Mouse (Mus musculus): ENCODE data around the gene Hdac10. TPM values are rescaled to one million over a fixed set of nuclear protein-coding genes. Genes with fewer than 3 reads are reported as not detected.

The Hdac10 gene
- polyA plus RNA-seq, 1 experiment: 4.6 TPM

GRCm38 (mm10) chr15:89173906-89174214 lies 45.4 kb upstream of the Hdac10 start:
- Histone ChIP-seq H3K36me3 (ENCODE audit: control insufficient read depth, insufficient read depth, low read length, poor library complexity, severe bottlenecking) (no peaks in the 10 kb centered on the region), H3K4me3 (ENCODE audit: low read depth, low read length) (peak overlapping the region; percentile 72), H3K27me3 (ENCODE audit: control insufficient read depth, insufficient read depth, low read length, poor library complexity, severe bottlenecking) (no peaks in the 10 kb centered on the region), H3K27ac (ENCODE audit: insufficient read depth, low read length) (no peak overlapping the region), H3K9me3 (replicated peaks; ENCODE audit: control insufficient read depth, insufficient read depth, low read length, poor library complexity, severe bottlenecking) (no peaks in the 10 kb centered on the region), H3K4me1 (ENCODE audit: control insufficient read depth, insufficient read depth, low read length) (peaks cover 21% of the 10 kb centered on the region), H3K9ac (ENCODE audit: low read depth, poor library complexity, severe bottlenecking) (peak overlapping the region; percentile 70)
- TF ChIP-seq POLR2A (IDR thresholded peaks at IDR 0.05; ENCODE audit: insufficient read depth, low read length): no peak
- peak; percentile 78 for TF ChIP-seq EP300 (IDR thresholded peaks at IDR 0.05; ENCODE audit: insufficient read depth, low read depth, low read length)

- Histone ChIP-seq H3K4me1 (ENCODE audit: control insufficient read depth, insufficient read depth, low read length) (peaks cover 22% of the 10 kb centered on the region), H3K9me3 (replicated peaks; ENCODE audit: control insufficient read depth, insufficient read depth, low read length, poor library complexity, severe bottlenecking) (no peaks in the 10 kb centered on the region), H3K27me3 (ENCODE audit: control insufficient read depth, insufficient read depth, low read length, poor library complexity, severe bottlenecking) (no peaks in the 10 kb centered on the region), H3K9ac (ENCODE audit: low read depth, poor library complexity, severe bottlenecking) (peak overlapping the region; percentile 70), H3K27ac (ENCODE audit: insufficient read depth, low read length) (no peak overlapping the region), H3K36me3 (ENCODE audit: control insufficient read depth, insufficient read depth, low read length, poor library complexity, severe bottlenecking) (no peaks in the 10 kb centered on the region), H3K4me3 (ENCODE audit: low read depth, low read length) (peak overlapping the region; percentile 72)
- TF ChIP-seq CTCF (IDR thresholded peaks at IDR 0.05; ENCODE audit: low read depth, low read length): no peak
- TF ChIP-seq POLR2A (IDR thresholded peaks at IDR 0.05; ENCODE audit: insufficient read depth, low read length): no peak
- no peak for TF ChIP-seq EP300 (IDR thresholded peaks at IDR 0.05; ENCODE audit: insufficient read depth, low read depth, low read length)
Observed at GRCm38 (mm10) chr15:89173024-89173905, 44.8 kb upstream of the Hdac10 start.

GRCm38 (mm10) chr15:89172276-89172935 lies 43.9 kb upstream of the Hdac10 start:
- Histone ChIP-seq H3K4me3 (ENCODE audit: low read depth, low read length) (peak overlapping the region; percentile 72), H3K4me1 (ENCODE audit: control insufficient read depth, insufficient read depth, low read length) (peaks cover 20% of the 10 kb centered on the region), H3K9me3 (replicated peaks; ENCODE audit: control insufficient read depth, insufficient read depth, low read length, poor library complexity, severe bottlenecking) (no peaks in the 10 kb centered on the region), H3K9ac (ENCODE audit: low read depth, poor library complexity, severe bottlenecking) (peak overlapping the region; percentile 70), H3K27me3 (ENCODE audit: control insufficient read depth, insufficient read depth, low read length, poor library complexity, severe bottlenecking) (no peaks in the 10 kb centered on the region), H3K27ac (ENCODE audit: insufficient read depth, low read length) (no peak overlapping the region), H3K36me3 (ENCODE audit: control insufficient read depth, insufficient read depth, low read length, poor library complexity, severe bottlenecking) (peaks cover under 1% of the 10 kb centered on the region; the same call in 1 of the 2 replicates)
- TF ChIP-seq CTCF (IDR thresholded peaks at IDR 0.05; ENCODE audit: low read depth, low read length) (no peak), POLR2A (IDR thresholded peaks at IDR 0.05; ENCODE audit: insufficient read depth, low read length) (no peak), EP300 (IDR thresholded peaks at IDR 0.05; ENCODE audit: insufficient read depth, low read depth, low read length) (no peak)

- Histone ChIP-seq H3K9me3 (replicated peaks; ENCODE audit: control insufficient read depth, insufficient read depth, low read length, poor library complexity, severe bottlenecking) (no peaks in the 10 kb centered on the region), H3K4me3 (ENCODE audit: low read depth, low read length) (no peak overlapping the region), H3K36me3 (ENCODE audit: control insufficient read depth, insufficient read depth, low read length, poor library complexity, severe bottlenecking) (peaks cover 9% of the 10 kb centered on the region), H3K27ac (ENCODE audit: insufficient read depth, low read length) (no peak overlapping the region), H3K9ac (ENCODE audit: low read depth, poor library complexity, severe bottlenecking) (no peak overlapping the region), H3K4me1 (ENCODE audit: control insufficient read depth, insufficient read depth, low read length) (peaks cover 16% of the 10 kb centered on the region), H3K27me3 (ENCODE audit: control insufficient read depth, insufficient read depth, low read length, poor library complexity, severe bottlenecking) (no peaks in the 10 kb centered on the region)
- TF ChIP-seq EP300 (IDR thresholded peaks at IDR 0.05; ENCODE audit: insufficient read depth, low read depth, low read length) (no peak), POLR2A (IDR thresholded peaks at IDR 0.05; ENCODE audit: insufficient read depth, low read length) (no peak), CTCF (IDR thresholded peaks at IDR 0.05; ENCODE audit: low read depth, low read length) (no peak)
Observed at GRCm38 (mm10) chr15:89171526-89172051, 43.1 kb upstream of the Hdac10 start.

DNA sequence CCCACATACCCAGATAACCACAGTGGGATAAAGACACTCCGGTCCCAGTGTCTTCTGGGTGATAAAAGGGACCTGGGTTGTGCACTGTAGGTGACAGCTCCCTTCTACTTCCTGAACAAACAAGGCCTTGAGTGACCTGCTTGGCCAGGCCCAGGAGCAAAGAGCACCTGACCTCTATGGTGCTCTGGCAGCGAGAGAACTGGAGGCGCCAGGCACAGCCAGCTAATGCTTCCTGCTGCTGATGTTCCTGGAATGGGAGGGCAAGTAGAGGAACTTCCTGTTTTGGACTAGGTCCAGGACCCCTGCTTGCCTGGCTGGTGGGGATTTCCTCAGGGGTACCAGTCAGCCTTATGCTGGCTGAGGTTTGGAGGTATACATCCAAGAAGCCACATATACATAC lies 41.6 kb upstream of the Hdac10 start:
- Histone ChIP-seq H3K27me3 (ENCODE audit: control insufficient read depth, insufficient read depth, low read length, poor library complexity, severe bottlenecking) (no peaks in the 10 kb centered on the region), H3K9me3 (replicated peaks; ENCODE audit: control insufficient read depth, insufficient read depth, low read length, poor library complexity, severe bottlenecking) (no peaks in the 10 kb centered on the region), H3K9ac (ENCODE audit: low read depth, poor library complexity, severe bottlenecking) (no peak overlapping the region), H3K27ac (ENCODE audit: insufficient read depth, low read length) (no peak overlapping the region), H3K4me3 (ENCODE audit: low read depth, low read length) (no peak overlapping the region), H3K36me3 (ENCODE audit: control insufficient read depth, insufficient read depth, low read length, poor library complexity, severe bottlenecking) (peaks cover 22% of the 10 kb centered on the region), H3K4me1 (ENCODE audit: control insufficient read depth, insufficient read depth, low read length) (peaks cover 10% of the 10 kb centered on the region)
- TF ChIP-seq POLR2A (IDR thresholded peaks at IDR 0.05; ENCODE audit: insufficient read depth, low read length) (no peak), CTCF (IDR thresholded peaks at IDR 0.05; ENCODE audit: low read depth, low read length) (no peak), EP300 (IDR thresholded peaks at IDR 0.05; ENCODE audit: insufficient read depth, low read depth, low read length) (no peak)

GRCm38 (mm10) chr15:89169431-89169830 lies 40.9 kb upstream of the Hdac10 start:
- Histone ChIP-seq H3K9me3 (replicated peaks; ENCODE audit: control insufficient read depth, insufficient read depth, low read length, poor library complexity, severe bottlenecking) (no peaks in the 10 kb centered on the region), H3K36me3 (ENCODE audit: control insufficient read depth, insufficient read depth, low read length, poor library complexity, severe bottlenecking) (peaks cover 26% of the 10 kb centered on the region), H3K4me3 (ENCODE audit: low read depth, low read length) (no peak overlapping the region), H3K4me1 (ENCODE audit: control insufficient read depth, insufficient read depth, low read length) (peaks cover 8% of the 10 kb centered on the region), H3K9ac (ENCODE audit: low read depth, poor library complexity, severe bottlenecking) (no peak overlapping the region), H3K27ac (ENCODE audit: insufficient read depth, low read length) (no peak overlapping the region), H3K27me3 (ENCODE audit: control insufficient read depth, insufficient read depth, low read length, poor library complexity, severe bottlenecking) (no peaks in the 10 kb centered on the region)
- no peak for TF ChIP-seq CTCF (IDR thresholded peaks at IDR 0.05; ENCODE audit: low read depth, low read length)
- 0 out of 2 replicates have a peak, but pooled peaks have one; percentile 55 for TF ChIP-seq EP300 (IDR thresholded peaks at IDR 0.05; ENCODE audit: insufficient read depth, low read depth, low read length)
- TF ChIP-seq POLR2A (IDR thresholded peaks at IDR 0.05; ENCODE audit: insufficient read depth, low read length): no peak
